Mouse (Mus musculus) ES-E14 (cell line): ENCODE results near the gene Timm13.
A peak's percentile ranks its signal among the peaks of the same experiment; 100 is the strongest.

Source experiments
- CHD2 ChIP-seq: IDR thresholded peaks from 2 replicates; pipeline ENCODE4 v1.6.1; 2014; ENCODE audit warnings: mild to moderate bottlenecking, low read depth, low read length, inconsistent platforms
- HCFC1 ChIP-seq: IDR thresholded peaks from 2 replicates; pipeline ENCODE4 v1.6.1; 2012; ENCODE audit warnings: low read length, inconsistent platforms, borderline replicate concordance; ENCODE audit not compliant: insufficient read depth
- ZC3H11A ChIP-seq: IDR thresholded peaks from 2 replicates; pipeline ENCODE4 v1.6.1; 2012; ENCODE audit warnings: low read depth, mild to moderate bottlenecking, inconsistent platforms, low read length, borderline replicate concordance
- ZNF384 ChIP-seq: IDR thresholded peaks from 2 replicates; pipeline ENCODE4 v1.6.1; 2012; ENCODE audit warnings: low read depth, low read length, inconsistent platforms

- peak; percentile 89 for TF ChIP-seq HCFC1
- no peak for TF ChIP-seq ZC3H11A
- TF ChIP-seq CHD2, result no peak
- no peak for TF ChIP-seq ZNF384
Observed at GRCm38 (mm10) chr10:80917779-80918434, 17.1 kb upstream of the Timm13 start, which contains the start of gene Lmnb2.
